Mouse (Mus musculus) layer of hippocampus, adult 8-10 months (tissue): ENCODE measurements around the gene Trpm7. TPM values are rescaled to one million over a fixed set of nuclear protein-coding genes. Genes with fewer than 3 reads are reported as not detected.

ENCODE experiments used
- DNase-seq, 2 experiments: peaks; one replicate each; pipeline ENCODE4 v3.0.0; 2022; ENCODE audit warnings: low spot score in 2 of 2
- total RNA-seq, 4 experiments: library from RNA; stranded (reverse); gene quantifications; 2 replicates each; pipeline ENCODE4 v1.2.4; 2022

The Trpm7 gene
- total RNA-seq, 4 experiments from 2014 or later = 42.5 to 53.0 (median 47.9) TPM

DNA sequence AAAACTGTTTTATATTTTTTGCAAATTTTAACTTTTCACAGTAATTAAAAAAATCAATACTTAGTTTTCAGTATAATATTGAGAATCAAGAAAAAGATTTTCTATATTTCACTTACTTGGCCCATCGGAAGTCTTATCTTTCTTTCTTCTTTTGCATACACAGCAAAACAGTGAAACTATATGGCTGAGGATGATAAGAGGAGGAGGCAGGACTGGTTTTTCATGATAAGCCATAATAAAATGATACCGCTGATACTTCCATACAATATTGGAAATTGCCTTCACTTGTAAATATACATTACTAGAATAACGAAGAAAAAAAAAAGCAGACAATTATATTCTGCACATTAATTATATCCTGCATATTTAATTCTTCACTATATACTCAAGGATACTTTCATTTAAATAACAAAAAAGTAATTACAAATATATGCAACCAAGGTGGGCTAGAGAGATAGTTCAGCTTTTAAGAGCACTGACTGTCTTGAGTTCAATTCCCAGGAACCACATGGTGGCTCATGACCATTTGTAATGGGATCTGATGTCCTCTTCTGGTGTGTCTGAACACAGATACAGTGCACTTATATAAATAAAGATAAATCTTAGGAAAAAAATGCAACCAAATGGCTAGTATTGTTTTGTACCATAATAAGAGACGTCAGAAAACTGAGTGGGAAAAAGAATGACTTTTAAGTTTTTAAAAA lies 59.2 kb downstream of the Trpm7 start:
- DNase-seq = no peak

DNA sequence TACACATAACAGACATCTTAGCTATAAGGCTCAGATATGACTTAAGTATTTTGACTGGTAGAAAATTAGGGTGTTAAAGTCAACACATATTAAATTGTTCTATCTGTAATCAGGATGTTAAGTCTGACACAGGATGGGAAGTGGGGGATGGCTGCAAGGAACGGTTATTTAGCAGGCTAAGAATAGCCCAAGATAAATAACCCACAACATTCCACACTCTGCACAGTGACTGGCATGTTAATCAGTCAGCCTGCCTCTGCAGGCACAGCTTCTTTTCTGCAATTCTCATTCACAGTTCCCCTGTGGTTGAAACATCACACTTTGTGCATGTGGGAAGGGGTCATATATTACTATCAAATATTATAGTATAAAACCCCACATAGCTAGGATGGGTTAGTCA lies 60.2 kb downstream of the Trpm7 start:
- DNase-seq = no peak

DNA sequence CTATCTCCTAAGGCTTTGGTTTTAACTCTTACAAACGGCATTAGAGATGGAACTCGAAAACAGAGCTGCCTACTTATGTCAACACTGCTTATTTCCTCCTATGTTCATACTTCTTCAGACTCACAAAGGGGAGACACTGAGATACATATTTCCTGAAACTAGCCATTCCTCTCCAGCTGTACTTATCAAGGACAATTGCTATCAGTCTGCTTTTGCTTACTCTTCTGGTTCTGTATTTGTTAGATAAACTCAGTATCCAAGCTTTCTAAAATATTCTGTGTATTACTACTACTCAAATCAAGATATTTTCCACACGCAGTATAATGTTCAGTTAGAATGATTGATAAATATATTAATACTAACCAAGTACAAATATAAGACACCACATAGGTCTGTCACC lies 74.0 kb downstream of the Trpm7 start:
- DNase-seq = no peak

DNA sequence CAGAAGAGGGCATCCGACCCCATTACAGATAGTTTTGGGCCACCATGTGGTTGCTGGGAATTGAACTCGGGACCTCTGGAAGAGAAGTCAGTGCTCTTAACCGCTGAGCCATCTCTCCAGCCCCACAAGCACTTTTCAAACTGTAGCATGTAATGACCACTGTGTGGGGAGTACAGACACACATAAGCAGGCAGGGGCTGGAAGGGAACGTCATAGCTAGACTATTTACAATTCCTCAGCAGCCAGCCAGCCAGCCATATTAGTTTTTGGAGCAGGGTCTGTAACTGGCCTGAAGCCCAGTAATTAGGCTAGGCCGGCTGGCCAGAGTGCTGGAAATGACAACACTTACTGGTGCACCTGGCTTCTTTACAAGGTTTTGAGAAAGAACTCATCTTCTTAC lies 77.6 kb downstream of the Trpm7 start:
- no peak for DNase-seq

DNA sequence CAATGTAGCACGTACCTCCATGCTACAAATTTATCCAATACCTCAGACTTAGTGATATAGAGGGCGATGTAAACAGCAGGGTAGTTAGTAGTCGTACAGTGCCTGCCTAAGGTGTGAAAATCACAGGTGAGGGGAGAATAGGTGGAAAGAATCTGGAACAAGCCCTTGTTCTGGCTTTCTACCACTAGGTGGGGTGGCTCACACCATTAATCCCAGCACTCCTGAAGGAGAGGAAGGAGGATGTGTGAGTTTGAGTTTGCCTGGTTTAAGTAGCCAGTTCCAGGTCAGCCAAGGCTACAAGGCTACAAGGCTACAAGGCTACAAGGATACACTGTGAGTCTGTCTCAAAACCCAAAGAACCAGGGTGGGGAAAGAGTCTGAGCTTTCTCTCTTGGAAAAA lies 80.3 kb downstream of the Trpm7 start:
- no peak for DNase-seq

DNA sequence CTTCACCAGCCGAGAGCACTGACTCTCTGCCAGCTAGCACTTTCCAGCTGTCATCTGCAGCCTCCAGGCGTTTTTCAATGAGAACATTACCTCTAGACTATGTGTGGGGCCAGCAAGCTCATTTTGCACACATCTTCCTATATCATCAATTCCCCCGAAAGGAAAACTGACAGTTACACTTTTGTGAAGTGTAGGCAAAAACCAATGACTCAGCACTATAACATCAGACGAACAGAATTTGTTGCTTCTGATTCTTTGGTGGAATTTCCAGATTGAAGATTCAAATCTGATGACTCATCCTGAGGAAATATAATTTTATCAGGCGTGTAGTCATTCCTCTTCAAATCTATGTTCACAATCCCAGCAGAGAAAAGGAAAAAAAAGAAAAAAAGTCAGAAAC lies 83.4 kb downstream of the Trpm7 start:
- no peak for DNase-seq

DNA sequence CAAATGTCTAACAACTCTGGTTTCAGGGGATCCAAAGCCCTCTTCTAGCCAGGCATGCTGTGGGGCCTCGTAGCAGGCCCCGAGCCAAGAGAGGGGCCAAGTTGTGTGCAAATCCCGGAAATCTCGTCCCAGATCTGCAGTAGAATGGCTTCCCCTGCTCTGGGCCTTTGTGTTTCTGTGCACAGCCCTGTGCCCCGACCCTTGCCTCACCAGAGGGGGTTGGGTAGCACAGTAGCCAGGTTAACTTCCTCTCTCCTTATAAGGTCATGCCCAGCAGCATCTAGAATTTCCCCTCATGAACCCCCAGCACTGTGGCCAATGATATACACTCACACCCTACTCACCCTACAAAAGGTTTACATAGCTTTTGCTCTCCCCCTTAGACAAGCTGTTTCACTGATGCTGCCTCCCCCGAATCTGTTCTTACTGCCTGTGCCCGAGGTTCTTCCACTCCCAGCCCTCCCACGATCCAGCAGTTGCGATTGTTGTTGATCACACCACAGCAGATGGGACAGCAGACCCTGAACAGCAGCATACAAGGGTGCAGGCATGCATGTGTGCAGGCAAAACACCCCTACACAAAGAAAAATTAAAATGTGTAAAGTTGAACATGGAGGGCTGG lies 88.2 kb downstream of the Trpm7 start:
- peak; percentile 80 to 87 for DNase-seq

DNA sequence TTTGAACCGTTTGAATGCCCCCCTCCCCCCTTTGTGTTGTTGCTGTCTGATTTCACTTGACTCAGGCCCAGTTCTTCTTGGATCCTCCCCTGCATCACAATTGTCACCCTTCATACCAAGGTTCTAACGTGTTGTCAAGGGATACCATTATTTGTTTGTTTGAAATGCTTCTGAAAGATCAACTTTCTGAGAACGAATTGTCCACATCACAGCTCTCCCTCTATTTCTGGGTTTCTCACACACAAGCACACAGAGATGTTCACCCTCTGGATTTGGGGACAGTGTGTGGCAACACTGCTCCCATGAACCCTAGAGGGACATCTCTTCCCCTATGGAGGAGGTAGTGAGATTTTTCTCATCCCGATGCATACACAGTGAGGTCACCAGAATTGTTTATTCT lies 92.7 kb downstream of the Trpm7 start, which contains the start of gene Usp50:
TSS of gene Usp50 (minus strand) at position 101 of the 400 bp plus-strand sequence.
- DNase-seq = no peak

DNA sequence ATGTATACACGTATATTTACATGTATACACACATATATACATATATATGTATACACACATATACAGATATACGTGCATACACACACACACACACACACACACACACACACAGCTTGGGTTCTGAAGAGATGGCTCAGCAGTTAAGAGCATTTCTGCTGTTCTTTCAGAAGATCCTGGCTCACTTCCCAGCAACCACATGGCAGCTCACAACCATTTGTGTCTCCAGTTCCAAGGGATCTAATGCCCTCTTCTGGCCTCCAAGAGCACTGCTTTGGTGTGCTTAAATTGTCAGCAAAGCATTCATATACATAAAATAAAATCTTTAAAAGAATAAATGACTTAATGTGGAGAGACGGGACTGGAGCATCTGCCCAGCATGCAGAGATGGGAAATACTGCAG lies 93.6 kb downstream of the Trpm7 start:
- peak; percentile 64 to 74 for DNase-seq

DNA sequence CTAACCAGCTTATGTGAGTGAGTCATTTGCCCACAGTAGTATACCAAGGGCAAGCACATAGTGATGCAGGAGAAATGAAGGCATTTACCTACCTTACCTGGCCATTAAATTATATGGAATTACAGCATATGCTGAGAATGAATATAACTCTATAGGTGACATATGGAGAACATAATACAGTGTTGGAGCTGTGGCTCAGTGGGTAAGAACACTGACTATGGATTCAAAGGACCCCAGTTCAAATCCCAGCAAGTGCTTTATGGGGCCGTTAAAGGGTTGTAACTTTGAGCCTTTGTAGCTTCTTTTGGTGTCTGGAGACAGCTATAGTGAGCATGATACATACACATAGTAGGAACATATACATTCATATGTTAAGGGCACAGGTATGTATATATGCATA lies 94.6 kb downstream of the Trpm7 start:
- DNase-seq = no peak

DNA sequence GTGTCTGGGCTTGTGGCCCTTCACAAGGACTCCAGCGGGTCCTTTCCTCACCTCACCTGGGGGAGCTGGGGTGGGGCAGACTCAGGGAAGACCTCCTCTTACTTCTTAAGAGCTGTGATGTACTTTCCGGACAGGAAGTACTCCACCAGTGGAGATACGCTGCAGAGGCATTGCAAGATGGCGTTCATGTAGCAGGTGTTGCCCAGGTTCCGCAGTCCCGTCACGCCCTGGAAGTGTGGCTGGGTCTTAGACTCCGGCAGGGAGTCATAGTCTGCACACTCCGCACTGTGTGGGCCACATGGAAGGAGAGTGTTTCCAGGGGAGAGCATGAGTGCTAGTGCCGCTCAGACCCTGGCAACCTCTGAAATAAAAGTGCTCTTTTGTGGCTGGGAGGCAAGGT lies 95.7 kb downstream of the Trpm7 start:
- DNase-seq = no peak

DNA sequence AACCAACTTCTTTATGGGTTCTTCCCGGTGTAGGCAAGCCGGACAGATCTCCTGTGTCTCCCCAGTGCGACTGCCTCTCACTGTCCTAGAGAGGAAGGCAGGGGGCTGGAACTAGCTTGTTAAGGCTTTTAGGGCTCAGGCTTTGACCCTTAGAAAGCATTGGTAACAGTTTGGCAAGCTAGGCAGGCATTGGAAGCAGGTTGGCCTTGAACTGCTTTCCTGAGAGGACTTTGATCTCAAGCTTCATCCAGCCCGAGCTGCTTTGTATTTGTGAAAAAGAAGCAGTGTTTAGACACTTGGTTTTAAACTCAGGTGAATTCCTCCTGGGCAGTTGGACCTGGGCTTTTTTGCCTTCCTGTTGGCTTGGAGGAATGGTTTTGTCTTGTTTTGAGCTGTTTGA lies 97.2 kb downstream of the Trpm7 start:
- no peak for DNase-seq

DNA sequence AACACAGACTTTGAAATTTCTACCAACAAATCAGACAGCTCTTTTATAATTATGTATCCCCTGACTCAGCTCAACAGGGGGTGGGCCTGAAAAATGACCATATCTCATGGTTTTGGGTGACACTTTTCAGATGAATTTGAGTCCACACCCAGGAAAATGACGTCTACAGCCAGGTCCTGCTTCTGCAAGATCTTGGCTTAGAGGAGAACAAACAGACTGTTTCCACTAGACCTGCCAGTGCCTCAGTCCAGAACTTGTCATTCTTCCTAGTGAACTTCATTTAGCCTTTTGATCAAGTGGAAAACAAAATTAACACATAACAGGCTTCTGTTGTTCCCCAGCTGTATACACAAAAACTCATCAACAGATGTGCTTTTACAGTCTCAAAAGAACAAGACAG lies 99.6 kb downstream of the Trpm7 start:
- DNase-seq = no peak

DNA sequence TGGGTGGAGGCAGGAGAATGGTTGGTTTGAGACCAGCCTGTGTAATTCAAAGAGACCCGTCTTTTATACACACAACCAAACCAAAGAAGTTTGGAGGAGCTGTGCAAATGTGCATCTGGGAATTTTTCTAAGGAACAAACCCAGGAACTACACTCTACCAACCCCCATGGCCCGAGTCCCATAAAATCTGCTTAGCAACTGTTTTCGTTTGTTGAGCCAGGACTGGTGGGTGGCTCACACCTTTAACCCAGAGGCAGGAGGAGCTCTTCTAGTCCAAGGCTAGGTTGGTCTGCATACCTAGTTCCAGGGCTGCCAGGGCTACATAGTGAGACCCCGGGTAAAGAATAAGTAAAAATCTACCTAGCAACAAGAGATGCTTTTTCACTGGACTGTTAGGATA lies 100.1 kb downstream of the Trpm7 start:
- no peak for DNase-seq

DNA sequence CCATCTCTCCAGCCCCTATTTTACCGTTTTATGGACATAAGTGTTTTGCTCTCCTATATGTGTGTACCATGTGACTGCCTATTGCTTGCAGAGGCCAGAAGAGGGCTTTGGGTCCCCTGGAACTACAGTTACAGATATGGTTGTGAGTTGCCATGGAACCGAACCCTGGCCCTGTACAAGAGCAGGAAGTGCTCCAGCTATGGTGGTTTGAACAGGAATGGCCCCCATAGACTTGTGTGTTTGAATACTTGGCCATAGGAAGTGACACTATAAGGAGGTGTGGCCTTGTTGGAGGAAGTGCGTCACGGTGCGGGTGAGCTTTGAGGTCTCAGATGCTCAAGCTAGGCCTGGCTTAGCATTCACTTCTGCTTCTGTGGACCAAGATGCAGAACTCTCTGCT lies 103.8 kb downstream of the Trpm7 start:
- DNase-seq = no peak

DNA sequence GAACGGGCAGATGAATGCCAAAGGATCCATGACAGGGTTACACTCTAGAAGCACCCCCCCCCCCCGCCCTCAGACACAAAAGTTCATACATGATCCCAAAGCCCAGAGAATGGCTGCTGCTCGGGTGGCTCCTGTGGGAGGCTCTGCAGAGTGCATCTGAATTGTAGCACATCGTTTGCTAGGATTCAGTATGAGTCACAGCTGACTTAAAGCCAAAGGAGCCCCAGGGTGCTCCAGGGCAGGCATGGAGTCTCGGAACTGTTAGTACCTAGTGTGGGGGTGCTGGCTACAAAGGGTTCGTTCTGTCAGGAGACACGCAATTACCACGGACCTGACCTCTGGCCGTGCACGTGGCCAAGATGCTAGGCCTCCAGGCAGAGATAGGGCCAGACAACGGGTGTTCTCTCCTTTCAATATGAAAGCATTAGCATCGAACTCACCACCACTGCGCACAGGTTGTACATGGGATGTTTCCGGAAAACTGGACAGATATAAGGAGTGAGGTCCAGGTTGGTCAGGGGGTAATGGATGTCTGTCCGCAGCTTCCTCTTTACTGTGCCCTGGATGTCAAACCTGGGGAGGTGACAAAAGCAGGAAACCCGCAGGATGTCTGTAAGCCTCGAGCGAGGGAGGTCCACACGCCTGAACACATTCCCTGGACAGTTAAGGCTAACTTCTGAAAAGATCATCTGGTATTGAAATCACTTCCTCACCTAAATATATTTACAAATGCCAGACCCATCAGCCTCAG lies 106.4 kb downstream of the Trpm7 start:
- DNase-seq = no peak

DNA sequence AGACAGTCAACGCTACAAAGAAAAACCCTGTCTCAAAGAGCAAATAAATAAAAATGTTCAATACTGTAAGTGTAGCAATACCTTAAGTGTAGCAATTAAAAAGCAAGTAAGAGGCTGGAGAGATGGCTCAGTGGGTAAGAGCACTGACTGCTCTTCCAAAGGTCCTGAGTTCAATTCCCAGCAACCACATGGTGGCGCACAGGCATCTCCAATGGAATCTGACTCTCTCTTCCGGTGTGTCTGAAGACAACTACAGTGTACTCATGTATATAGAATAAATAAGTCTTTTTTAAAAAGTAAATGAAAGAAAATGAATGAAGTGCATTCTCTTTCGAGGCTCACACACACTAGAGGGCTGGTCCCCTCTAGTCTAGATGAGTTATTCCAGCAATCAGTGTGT lies 107.8 kb downstream of the Trpm7 start:
- no peak for DNase-seq

DNA sequence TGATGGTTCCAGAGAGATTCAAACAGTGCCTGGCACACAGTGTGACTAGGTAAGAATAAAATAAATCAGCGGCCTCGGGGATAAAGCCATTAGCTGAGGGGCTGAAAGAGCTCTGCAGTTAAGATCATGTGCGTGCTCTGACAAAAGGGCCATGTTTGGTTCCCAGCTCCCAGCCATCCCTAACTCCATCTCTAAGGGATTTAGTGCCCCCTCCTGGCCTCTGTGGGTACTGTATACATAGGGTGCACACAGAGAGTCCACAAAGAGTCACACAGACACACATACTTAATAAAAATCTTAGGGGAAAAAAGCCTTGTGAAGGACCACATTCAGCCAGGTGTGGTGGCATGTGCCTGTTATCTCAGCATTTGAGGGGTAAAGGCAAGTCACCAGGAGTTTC lies 108.4 kb downstream of the Trpm7 start:
- DNase-seq = no peak

DNA sequence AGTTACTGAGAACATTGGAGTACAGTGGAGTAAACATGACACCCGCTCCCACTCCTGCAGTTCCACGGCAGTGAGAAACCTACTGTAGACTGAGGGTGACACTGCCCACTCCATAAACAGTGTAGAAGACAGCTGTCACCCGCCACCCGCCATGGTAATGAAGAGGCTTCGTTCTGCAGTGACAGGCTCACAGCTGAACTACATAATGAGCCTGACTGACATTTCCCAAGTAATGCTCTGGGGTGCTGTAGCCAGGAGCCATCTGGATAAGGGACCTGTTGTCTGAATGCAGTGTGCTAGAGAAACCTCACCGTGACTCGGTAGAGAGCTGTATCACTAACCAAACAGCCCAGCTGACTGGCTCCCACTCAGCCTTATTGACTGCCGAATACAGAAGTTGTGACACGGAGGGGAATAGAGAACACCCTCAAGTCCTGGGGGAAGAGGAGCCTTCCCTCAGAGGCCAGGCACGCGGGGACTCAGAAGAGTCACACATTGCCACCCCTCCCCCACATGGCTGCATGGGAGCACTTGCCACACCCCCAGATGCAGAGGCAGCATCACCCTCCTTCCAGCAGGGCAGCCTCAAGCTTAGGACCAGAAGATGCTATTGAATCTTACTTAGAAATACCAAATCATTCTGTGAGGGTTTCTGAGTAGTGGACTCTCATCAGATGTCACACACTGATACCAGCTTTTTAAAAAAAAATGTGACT lies 110.0 kb downstream of the Trpm7 start:
- peak; percentile 42 to 51 for DNase-seq

DNA sequence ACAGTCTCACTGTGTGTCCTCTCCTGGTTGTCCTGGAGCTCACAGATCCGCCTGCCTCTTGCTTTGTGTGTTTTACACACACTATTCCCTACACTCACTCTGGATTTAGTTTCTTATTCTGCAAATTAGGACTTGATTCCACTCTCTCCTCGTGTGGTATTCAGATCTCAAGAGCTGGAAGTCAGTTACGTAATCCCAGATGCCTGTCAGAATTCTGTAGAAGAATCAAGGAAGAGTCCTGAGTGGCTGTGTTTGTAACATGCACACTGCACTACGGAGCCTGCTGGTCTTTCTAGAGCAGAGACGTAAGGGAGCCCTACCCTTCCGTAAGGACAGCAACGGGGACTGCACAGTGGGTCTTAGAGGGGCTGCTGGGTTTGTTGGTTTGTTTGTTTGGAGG lies 116.7 kb downstream of the Trpm7 start:
- DNase-seq = no peak

DNA sequence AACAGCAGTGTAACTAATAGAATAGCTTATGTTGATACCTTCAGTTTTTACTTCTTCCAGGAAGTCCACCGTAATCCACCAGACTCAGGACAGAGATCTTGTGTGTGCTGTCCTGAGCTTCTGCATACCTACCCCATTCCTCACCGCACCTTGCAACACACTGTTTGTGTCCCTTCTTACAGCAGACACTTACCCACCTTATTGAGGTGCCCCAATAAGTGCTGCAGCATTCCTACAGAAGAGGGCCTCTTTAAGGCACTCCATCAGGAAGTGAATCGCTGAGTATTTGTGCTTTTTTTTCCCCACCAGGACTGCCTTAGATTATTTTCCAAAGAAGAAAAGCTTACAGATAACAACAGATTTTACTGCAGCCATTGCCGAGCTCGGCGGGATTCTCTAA lies 120.4 kb downstream of the Trpm7 start:
- no peak for DNase-seq

DNA sequence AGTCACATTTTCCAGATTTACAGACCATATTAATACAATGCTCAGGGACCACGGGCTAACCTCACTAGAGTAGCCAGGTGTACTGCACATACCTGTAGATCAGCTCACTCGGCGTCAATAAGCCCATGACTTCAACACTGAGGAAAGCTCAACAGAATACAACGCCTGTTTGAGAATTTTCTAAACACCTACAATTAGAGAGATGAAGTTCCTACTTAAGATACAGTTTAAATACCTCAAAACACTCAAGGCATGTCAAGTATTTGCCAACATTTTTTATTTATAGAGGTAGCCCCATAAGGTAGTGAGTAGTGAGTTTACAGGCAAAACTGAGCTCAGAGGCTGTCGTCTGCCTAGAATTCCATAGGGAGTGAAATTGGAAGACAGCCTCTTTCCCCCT lies 132.6 kb downstream of the Trpm7 start:
- DNase-seq = no peak
